Mouse (Mus musculus) midbrain, postnatal 0 days (tissue): ENCODE measurements around the gene Ywhag. TPM values are rescaled to one million over a fixed set of nuclear protein-coding genes. Genes with fewer than 3 reads are reported as not detected.

Experiments
- ATAC-seq: fragments of 200-750 bp; cut with Nextera tagmentation; 2 replicates; pipeline ENCODE4 v1.8.0; 2017; ENCODE audit warnings: moderate number of reproducible peaks, mild to moderate bottlenecking, moderate TSS enrichment, moderate library complexity; ENCODE audit not compliant: low FRiP score
- DNase-seq: peaks from one replicate; pipeline ENCODE4 v3.0.0-alpha.2; 2015; ENCODE audit warnings: low spot score
- H3K27ac ChIP-seq: fragments of 300-500 bp; sonication (generic); 2 replicates; pipeline ENCODE4 v1.5.1; 2014; ENCODE audit warnings: low read depth, mild to moderate bottlenecking, low read length, mixed read lengths
- H3K27me3 ChIP-seq: fragments of 300-500 bp; sonication (generic); 2 replicates; pipeline ENCODE4 v1.6.1; 2014; ENCODE audit warnings: low read length, control low read depth, mixed read lengths; ENCODE audit not compliant: insufficient read depth
- H3K36me3 ChIP-seq: fragments of 300-500 bp; sonication (generic); 2 replicates; pipeline ENCODE4 v1.6.1; 2014; ENCODE audit warnings: low read length, control low read depth, mixed read lengths; ENCODE audit not compliant: insufficient read depth
- H3K4me1 ChIP-seq: fragments of 300-500 bp; sonication (generic); 2 replicates; pipeline ENCODE4 v1.6.1; 2014; ENCODE audit warnings: mild to moderate bottlenecking, control low read depth, antibody characterized with exemption, low read length, mixed read lengths; ENCODE audit not compliant: insufficient read depth
- H3K4me2 ChIP-seq: fragments of 300-500 bp; sonication (generic); 2 replicates; pipeline ENCODE4 v1.6.1; 2014; ENCODE audit warnings: low read depth, mild to moderate bottlenecking, low read length, mixed read lengths; ENCODE audit not compliant: poor library complexity, severe bottlenecking
- H3K4me3 ChIP-seq: fragments of 300-500 bp; sonication (generic); 2 replicates; pipeline ENCODE4 v1.5.1; 2014; ENCODE audit warnings: low read depth, mild to moderate bottlenecking, low read length, moderate library complexity
- H3K9ac ChIP-seq: fragments of 300-500 bp; sonication (generic); replicated peaks from 2 replicates; pipeline ENCODE4 v1.6.1; 2014; ENCODE audit warnings: mild to moderate bottlenecking, low read length, moderate library complexity, mixed read lengths; ENCODE audit not compliant: poor library complexity, severe bottlenecking
- H3K9me3 ChIP-seq: fragments of 300-500 bp; sonication (generic); 2 replicates; pipeline ENCODE4 v1.6.1; 2016; ENCODE audit warnings: low read length, control low read depth
- CTCF ChIP-seq: IDR thresholded peaks from 2 replicates; pipeline ENCODE4 v1.5.1; 2016; ENCODE audit warnings: antibody characterized with exemption, mild to moderate bottlenecking
- WGBS: fragments of 180-500 bp; shearing (Covaris S2); extraction: QIAGEN DNeasy Blood & Tissue Kit; methylation state at CpG from one replicate; pipeline ENCODE4 v1.1.7; 2014; 5-methylcytosine and 5-hydroxymethylcytosine counted together
- polyA plus RNA-seq: library from polyadenylated mRNA; unstranded; fragments of >200 nt; fragmentation: Nextera tagmentation; extraction: Ambion mirVana; gene quantifications from 2 replicates; pipeline ENCODE4 v1.2.1, GENCODE M21; 2015
- total RNA-seq: library from RNA; depleted of rRNA; stranded (reverse); fragments of >200 nt; gene quantifications from 2 replicates; pipeline ENCODE4 v1.2.3, GENCODE M21; 2014

The Ywhag gene
- total and polyA plus RNA-seq, 2 experiments from 2014 or later: 357 to 919 TPM

DNA sequence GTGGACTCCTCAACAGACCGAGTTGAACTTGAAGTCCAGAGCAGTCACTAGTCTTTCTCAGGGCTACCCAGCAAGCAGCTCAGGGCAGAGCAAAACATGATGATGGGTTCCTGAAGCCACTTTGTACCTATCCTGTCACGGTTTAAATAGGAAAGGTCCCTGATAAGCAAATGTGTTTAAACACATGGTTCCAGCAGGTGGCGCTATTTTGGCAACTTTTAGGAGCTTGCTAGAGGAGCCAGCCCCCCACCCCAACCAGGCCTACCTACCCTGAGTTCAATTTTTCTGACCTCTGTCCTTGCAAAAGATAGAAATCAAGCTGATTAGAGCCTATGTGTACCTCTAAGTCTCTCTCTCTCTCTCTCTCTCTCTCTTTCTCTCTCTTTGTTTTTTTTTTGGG lies 36.4 kb downstream of the Ywhag start:
- peak; percentile 70 for TF ChIP-seq CTCF
- Histone ChIP-seq H3K4me2 (no peak overlapping the region), H3K27ac (no peak overlapping the region), H3K4me3 (no peak overlapping the region), H3K9ac (no peak overlapping the region), H3K4me1 (no peaks in the 10 kb centered on the region), H3K36me3 (no peaks in the 10 kb centered on the region), H3K9me3 (no peaks in the 10 kb centered on the region), H3K27me3 (no peaks in the 10 kb centered on the region)
- DNase-seq (peak; percentile 78), ATAC-seq (no peak)
- WGBS: 19% methylated on average over 3 of the region's 3 CpGs

GRCm38 (mm10) chr5:135894958-135895357 lies 39.5 kb downstream of the Ywhag start:
- no peak for TF ChIP-seq CTCF
- no peak for DNase-seq
- H3K4me1 ChIP-seq: no peaks in the 10 kb centered on the region

GRCm38 (mm10) chr5:135892589-135893351 lies 41.6 kb downstream of the Ywhag start:
- Histone ChIP-seq H3K9ac (no peak overlapping the region), H3K4me3 (no peak overlapping the region), H3K4me2 (no peak overlapping the region), H3K36me3 (no peaks in the 10 kb centered on the region), H3K9me3 (no peaks in the 10 kb centered on the region), H3K27ac (no peak overlapping the region), H3K27me3 (peaks cover 16% of the 10 kb centered on the region), H3K4me1 (no peaks in the 10 kb centered on the region)
- no peak for TF ChIP-seq CTCF
- 61% methylated on average over 9 of the region's 9 CpGs for WGBS
- DNase-seq (no peak), ATAC-seq (no peak)

More at GRCm38 (mm10) chr5:135894958-135895357, 39.5 kb downstream of the Ywhag start:
- no peak overlapping the region for H3K4me3 ChIP-seq
- H3K4me2 ChIP-seq: no peak overlapping the region
- H3K27me3 ChIP-seq: peaks cover 9% of the 10 kb centered on the region
- no peak overlapping the region for H3K9ac ChIP-seq
- WGBS: 86% methylated on average over 6 of the region's 6 CpGs
- no peak for ATAC-seq
- no peak overlapping the region for H3K27ac ChIP-seq
- no peaks in the 10 kb centered on the region for H3K9me3 ChIP-seq
- no peaks in the 10 kb centered on the region for H3K36me3 ChIP-seq

DNA sequence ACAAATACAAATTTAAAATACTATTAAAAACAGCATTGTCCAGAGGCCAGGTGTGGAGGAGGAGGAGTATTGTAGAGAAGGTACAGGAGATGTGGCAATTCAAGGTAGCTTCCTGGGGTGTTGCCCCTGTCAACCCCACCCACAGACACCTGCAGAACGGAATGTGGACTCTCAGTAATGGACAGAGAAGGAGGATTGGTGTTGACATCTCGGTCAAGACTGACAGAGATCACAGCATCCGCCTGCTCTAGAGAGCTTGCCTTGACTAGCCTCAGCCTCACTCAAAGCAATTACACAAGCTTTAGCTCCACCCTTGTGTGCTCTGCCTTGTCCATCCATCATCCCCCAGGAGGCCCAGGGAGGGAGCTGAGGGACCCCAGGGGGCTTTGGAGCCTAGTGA lies 43.5 kb downstream of the Ywhag start:
- H3K9ac ChIP-seq: no peak overlapping the region
- WGBS: 64% methylated on average over 3 of the region's 3 CpGs
- peaks cover 16% of the 10 kb centered on the region for H3K27me3 ChIP-seq
- H3K9me3 ChIP-seq: no peaks in the 10 kb centered on the region
- no peak overlapping the region for H3K27ac ChIP-seq
- no peak for TF ChIP-seq CTCF
- H3K4me2 ChIP-seq: no peak overlapping the region
- ATAC-seq (no peak), DNase-seq (no peak)
- H3K4me3 ChIP-seq: no peak overlapping the region
- 0 out of 2 replicates have a peak, but pooled peaks cover 3% of the 10 kb centered on the region for H3K4me1 ChIP-seq
- H3K36me3 ChIP-seq: no peaks in the 10 kb centered on the region

- Histone ChIP-seq H3K9me3 (no peaks in the 10 kb centered on the region), H3K9ac (no peak overlapping the region), H3K4me1 (0 out of 2 replicates have a peak, but pooled peaks cover 3% of the 10 kb centered on the region), H3K36me3 (no peaks in the 10 kb centered on the region), H3K4me3 (no peak overlapping the region), H3K27ac (no peak overlapping the region), H3K27me3 (peaks cover 16% of the 10 kb centered on the region), H3K4me2 (no peak overlapping the region)
- ATAC-seq: no peak
- WGBS: 56% methylated on average over 4 of the region's 4 CpGs
- no peak for TF ChIP-seq CTCF
- DNase-seq: no peak
Measured at GRCm38 (mm10) chr5:135890323-135890722, 44.1 kb downstream of the Ywhag start.

- no peaks in the 10 kb centered on the region for H3K36me3 ChIP-seq
- no peak for DNase-seq
Measured at GRCm38 (mm10) chr5:135888405-135889215, 45.8 kb downstream of the Ywhag start.

More at GRCm38 (mm10) chr5:135888405-135889215, 45.8 kb downstream of the Ywhag start:
- ATAC-seq: no peak
- 0 out of 2 replicates have a peak overlapping the region, but pooled peaks have one; percentile 29 for H3K9ac ChIP-seq
- 5% methylated on average over 30 of the region's 30 CpGs for WGBS
- TF ChIP-seq CTCF: no peak
- no peaks in the 10 kb centered on the region for H3K9me3 ChIP-seq
- H3K4me1 ChIP-seq: 0 out of 2 replicates have a peak, but pooled peaks cover 3% of the 10 kb centered on the region
- H3K27me3 ChIP-seq: peaks cover 16% of the 10 kb centered on the region
- no peak overlapping the region for H3K27ac ChIP-seq
- peak overlapping the region; percentile 17; the same call in 1 of the 2 replicates for H3K4me3 ChIP-seq
- H3K4me2 ChIP-seq: peak overlapping the region; percentile 28
